Mouse (Mus musculus) embryonic facial prominence, embryonic 11.5 days (tissue): ENCODE results near the gene 9130409I23Rik. TPM values are rescaled to one million over a fixed set of nuclear protein-coding genes. Genes with fewer than 3 reads are reported as not detected.

ENCODE experiments used
- ATAC-seq: fragments of 200-750 bp; cut with Nextera tagmentation; replicated peaks from 2 replicates; pipeline ENCODE4 v1.8.0; 2017; ENCODE audit warnings: low read depth; ENCODE audit not compliant: insufficient number of reproducible peaks, low FRiP score, low TSS enrichment
- DNase-seq: peaks from one replicate; pipeline ENCODE4 v3.0.0-alpha.2; 2015; ENCODE audit warnings: low spot score
- H3K27ac ChIP-seq: fragments of 300-500 bp; sonication (generic); replicated peaks from 2 replicates; pipeline ENCODE4 v1.5.1; 2014; ENCODE audit warnings: mild to moderate bottlenecking, low read depth, low read length, control low read depth
- H3K27me3 ChIP-seq: fragments of 300-500 bp; sonication (generic); 2 replicates; pipeline ENCODE4 v1.6.1; 2014; ENCODE audit warnings: mild to moderate bottlenecking, low read length, moderate library complexity, mixed read lengths; ENCODE audit not compliant: control insufficient read depth, insufficient read depth
- H3K36me3 ChIP-seq: fragments of 300-500 bp; sonication (generic); replicated peaks from 2 replicates; pipeline ENCODE4 v1.6.1; 2014; ENCODE audit warnings: low read depth, mild to moderate bottlenecking, low read length, moderate library complexity, mixed read lengths; ENCODE audit not compliant: control insufficient read depth, insufficient read depth
- H3K4me1 ChIP-seq: fragments of 300-500 bp; sonication (generic); 2 replicates; pipeline ENCODE4 v1.6.1; 2014; ENCODE audit warnings: low read length, mixed read lengths; ENCODE audit not compliant: control insufficient read depth, insufficient read depth
- H3K4me2 ChIP-seq: fragments of 300-500 bp; sonication (generic); 2 replicates; pipeline ENCODE4 v1.6.1; 2014; ENCODE audit warnings: low read depth, mild to moderate bottlenecking, control low read depth, low read length, moderate library complexity
- H3K4me3 ChIP-seq: fragments of 300-500 bp; sonication (generic); 2 replicates; pipeline ENCODE4 v1.5.1; 2014; ENCODE audit warnings: low read depth, low read length, control low read depth
- H3K9ac ChIP-seq: fragments of 300-500 bp; sonication (generic); replicated peaks from 2 replicates; pipeline ENCODE4 v1.6.1; 2014; ENCODE audit warnings: mild to moderate bottlenecking, control low read depth, low read length
- H3K9me3 ChIP-seq: fragments of 300-500 bp; sonication (generic); replicated peaks from 2 replicates; pipeline ENCODE4 v1.6.1; 2016; ENCODE audit warnings: mild to moderate bottlenecking, low read length, inconsistent platforms, mixed read lengths; ENCODE audit not compliant: control insufficient read depth
- WGBS: fragments of 180-500 bp; shearing (Covaris S2); extraction: QIAGEN DNeasy Blood & Tissue Kit; methylation state at CpG from one replicate; pipeline ENCODE4 v1.1.7; 2014; 5-methylcytosine and 5-hydroxymethylcytosine counted together
- polyA plus RNA-seq: library from polyadenylated mRNA; unstranded; fragments of >200 nt; fragmentation: Nextera tagmentation; extraction: Ambion mirVana; gene quantifications from 2 replicates; pipeline ENCODE4 v1.2.1, GENCODE M21; 2014

The 9130409I23Rik gene
- polyA plus RNA-seq, 1 experiment from 2014 or later: not detected

- Histone ChIP-seq H3K9me3 (no peaks in the 10 kb centered on the region), H3K36me3 (no peaks in the 10 kb centered on the region), H3K4me2 (no peak overlapping the region), H3K4me3 (no peak overlapping the region), H3K27me3 (no peaks in the 10 kb centered on the region), H3K27ac (no peak overlapping the region), H3K4me1 (no peaks in the 10 kb centered on the region), H3K9ac (no peak overlapping the region)
- DNase-seq (no peak), ATAC-seq (no peak)
- WGBS: 93% methylated on average over 1 of the region's 1 CpGs
Observed at GRCm38 (mm10) chr1:181068344-181068743, 17.3 kb downstream of the 9130409I23Rik start.

GRCm38 (mm10) chr1:181069671-181070070 is 18.6 kb downstream of the 9130409I23Rik start:
- Histone ChIP-seq H3K9me3 (no peaks in the 10 kb centered on the region), H3K36me3 (no peaks in the 10 kb centered on the region), H3K4me2 (no peak overlapping the region), H3K27me3 (no peaks in the 10 kb centered on the region), H3K4me3 (no peak overlapping the region), H3K27ac (no peak overlapping the region), H3K9ac (no peak overlapping the region), H3K4me1 (no peaks in the 10 kb centered on the region)
- ATAC-seq (no peak), DNase-seq (no peak)
- WGBS: 67% methylated on average over 11 of the region's 11 CpGs

- H3K36me3 ChIP-seq: no peaks in the 10 kb centered on the region
- H3K4me1 ChIP-seq: no peaks in the 10 kb centered on the region
- no peak overlapping the region for H3K9ac ChIP-seq
- no peak overlapping the region for H3K27ac ChIP-seq
- no peak for DNase-seq
- ATAC-seq: no peak
- no peak overlapping the region for H3K4me2 ChIP-seq
- no peaks in the 10 kb centered on the region for H3K27me3 ChIP-seq
- no peak overlapping the region for H3K4me3 ChIP-seq
- WGBS: 40% methylated on average over 5 of the region's 5 CpGs
- no peaks in the 10 kb centered on the region for H3K9me3 ChIP-seq
Observed at GRCm38 (mm10) chr1:181073075-181073474, 22.0 kb downstream of the 9130409I23Rik start.

- whole genome bisulfite sequencing: 49% methylated on average over 2 of the region's 2 CpGs
- Histone ChIP-seq H3K9me3 (no peaks in the 10 kb centered on the region), H3K36me3 (no peaks in the 10 kb centered on the region), H3K4me1 (no peaks in the 10 kb centered on the region), H3K27me3 (no peaks in the 10 kb centered on the region), H3K4me3 (no peak overlapping the region), H3K4me2 (no peak overlapping the region), H3K27ac (no peak overlapping the region), H3K9ac (no peak overlapping the region)
- ATAC-seq (no peak), DNase-seq (peak; percentile 63)
Observed at GRCm38 (mm10) chr1:181084021-181084420, 33.0 kb downstream of the 9130409I23Rik start.

GRCm38 (mm10) chr1:181090048-181090447 is 39.0 kb downstream of the 9130409I23Rik start:
- 79% methylated on average over 12 of the region's 12 CpGs for WGBS
- ATAC-seq: no peak
- H3K9ac ChIP-seq: no peak overlapping the region
- H3K4me1 ChIP-seq: no peaks in the 10 kb centered on the region
- no peaks in the 10 kb centered on the region for H3K9me3 ChIP-seq
- H3K4me3 ChIP-seq: no peak overlapping the region
- no peak overlapping the region for H3K4me2 ChIP-seq
- peaks cover 8% of the 10 kb centered on the region for H3K36me3 ChIP-seq
- H3K27me3 ChIP-seq: no peaks in the 10 kb centered on the region
- no peak overlapping the region for H3K27ac ChIP-seq
- DNase-seq: no peak

Other genes starting within 250 kb of the 9130409I23Rik start
- gene H3f3a, start 237.3 kb upstream of the 9130409I23Rik start, polyA plus RNA-seq: 3,882 and 3,910 TPM in 2 replicates
- 38.2 and 38.6 TPM in 2 replicates for gene Sde2, start 200.1 kb upstream of the 9130409I23Rik start, polyA plus RNA-seq
- 0.08 TPM in 1 of 2 replicates, not detected in the other for gene Lefty2, start 158.1 kb upstream of the 9130409I23Rik start, polyA plus RNA-seq
- gene Pycr2, start 146.9 kb upstream of the 9130409I23Rik start, polyA plus RNA-seq: 92.7 and 106 TPM in 2 replicates
- 0.33 and 0.38 TPM in 2 replicates for gene Lefty1, start 116.2 kb upstream of the 9130409I23Rik start, polyA plus RNA-seq
- 3.1 TPM in 2 replicates for gene Tmem63a, start 108.9 kb upstream of the 9130409I23Rik start, polyA plus RNA-seq
- gene Ephx1, start 30.3 kb upstream of the 9130409I23Rik start, polyA plus RNA-seq: 1.4 and 2.1 TPM in 2 replicates
- 36.3 and 40.9 TPM in 2 replicates for gene Nvl, start 93.0 kb downstream of the 9130409I23Rik start, polyA plus RNA-seq
- 89.0 and 92.0 TPM in 2 replicates for gene Cnih4, start 93.5 kb downstream of the 9130409I23Rik start, polyA plus RNA-seq
- gene Wdr26, start 160.8 kb downstream of the 9130409I23Rik start, polyA plus RNA-seq: 28.2 and 32.6 TPM in 2 replicates